Mouse (Mus musculus): ENCODE results near the gene Myh2. TPM values are rescaled to one million over a fixed set of nuclear protein-coding genes. Genes with fewer than 3 reads are reported as not detected.

The Myh2 gene
- polyA plus RNA-seq, 1 experiment from 2014 or later, result 0.04 TPM

GRCm38 (mm10) chr11:67148286-67149012, 22.4 kb upstream of the Myh2 start:
- no peaks in the 10 kb centered on the region for H3K36me3 ChIP-seq (ENCODE audit: control insufficient read depth, insufficient read depth, low read length)
- DNase-seq (ENCODE audit: low spot score) (no peak), ATAC-seq (ENCODE audit: insufficient read depth, low FRiP score, low TSS enrichment) (no peak)
- 93% methylated on average over 4 of the region's 4 CpGs for WGBS
- H3K9ac ChIP-seq (ENCODE audit: low read length), result no peak overlapping the region
- H3K4me3 ChIP-seq (ENCODE audit: low read depth, low read length), result no peak overlapping the region
- H3K4me1 ChIP-seq (ENCODE audit: control insufficient read depth, insufficient read depth, low read length), result no peaks in the 10 kb centered on the region
- no peak overlapping the region for H3K27ac ChIP-seq (ENCODE audit: low read depth, low read length)
- no peaks in the 10 kb centered on the region for H3K27me3 ChIP-seq (ENCODE audit: control insufficient read depth, insufficient read depth, low read length)
- no peak overlapping the region for H3K4me2 ChIP-seq (ENCODE audit: low read depth)
- H3K9me3 ChIP-seq (ENCODE audit: control insufficient read depth, low read length), result no peaks in the 10 kb centered on the region

- no peak for DNase-seq (ENCODE audit: low spot score)
- Histone ChIP-seq H3K9me3 (ENCODE audit: control insufficient read depth, low read length) (no peaks in the 10 kb centered on the region), H3K9ac (ENCODE audit: low read length) (no peak overlapping the region), H3K4me1 (ENCODE audit: control insufficient read depth, insufficient read depth, low read length) (no peaks in the 10 kb centered on the region), H3K4me2 (ENCODE audit: low read depth) (no peak overlapping the region), H3K36me3 (ENCODE audit: control insufficient read depth, insufficient read depth, low read length) (no peaks in the 10 kb centered on the region), H3K4me3 (ENCODE audit: low read depth, low read length) (no peak overlapping the region), H3K27me3 (ENCODE audit: control insufficient read depth, insufficient read depth, low read length) (no peaks in the 10 kb centered on the region), H3K27ac (ENCODE audit: low read depth, low read length) (no peak overlapping the region)
- ATAC-seq (ENCODE audit: insufficient read depth, low FRiP score, low TSS enrichment), result no peak
- 81% methylated on average over 2 of the region's 2 CpGs for WGBS
Observed at GRCm38 (mm10) chr11:67150237-67150636, 20.6 kb upstream of the Myh2 start.

DNA sequence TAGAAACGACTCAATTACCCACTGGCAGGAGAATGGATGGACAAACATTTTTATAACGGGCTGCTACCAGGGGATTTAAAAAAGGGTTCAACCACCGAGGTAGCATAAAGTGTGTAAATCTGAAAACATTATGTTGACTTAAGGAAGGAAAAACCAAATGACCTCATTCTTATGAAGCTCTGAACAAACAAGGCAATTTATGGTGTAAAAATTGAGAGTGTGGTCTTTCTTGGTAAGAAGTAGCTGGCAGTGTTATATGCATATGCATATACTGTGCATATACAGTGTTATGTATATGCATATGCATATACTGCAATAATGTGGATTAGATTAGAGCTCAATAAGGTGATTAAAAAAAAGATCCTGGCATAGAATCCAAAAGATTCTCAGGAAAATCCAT, 19.7 kb upstream of the Myh2 start:
- DNase-seq (ENCODE audit: low spot score) (no peak), ATAC-seq (ENCODE audit: insufficient read depth, low FRiP score, low TSS enrichment) (no peak)
- no peak overlapping the region for H3K9ac ChIP-seq (ENCODE audit: low read length)
- H3K27me3 ChIP-seq (ENCODE audit: control insufficient read depth, insufficient read depth, low read length), result no peaks in the 10 kb centered on the region
- no peak overlapping the region for H3K4me3 ChIP-seq (ENCODE audit: low read depth, low read length)
- H3K9me3 ChIP-seq (ENCODE audit: control insufficient read depth, low read length), result no peaks in the 10 kb centered on the region
- 83% methylated on average over 3 of the region's 3 CpGs for WGBS
- H3K4me2 ChIP-seq (ENCODE audit: low read depth), result no peak overlapping the region
- no peaks in the 10 kb centered on the region for H3K4me1 ChIP-seq (ENCODE audit: control insufficient read depth, insufficient read depth, low read length)
- no peak overlapping the region for H3K27ac ChIP-seq (ENCODE audit: low read depth, low read length)
- H3K36me3 ChIP-seq (ENCODE audit: control insufficient read depth, insufficient read depth, low read length), result no peaks in the 10 kb centered on the region

DNA sequence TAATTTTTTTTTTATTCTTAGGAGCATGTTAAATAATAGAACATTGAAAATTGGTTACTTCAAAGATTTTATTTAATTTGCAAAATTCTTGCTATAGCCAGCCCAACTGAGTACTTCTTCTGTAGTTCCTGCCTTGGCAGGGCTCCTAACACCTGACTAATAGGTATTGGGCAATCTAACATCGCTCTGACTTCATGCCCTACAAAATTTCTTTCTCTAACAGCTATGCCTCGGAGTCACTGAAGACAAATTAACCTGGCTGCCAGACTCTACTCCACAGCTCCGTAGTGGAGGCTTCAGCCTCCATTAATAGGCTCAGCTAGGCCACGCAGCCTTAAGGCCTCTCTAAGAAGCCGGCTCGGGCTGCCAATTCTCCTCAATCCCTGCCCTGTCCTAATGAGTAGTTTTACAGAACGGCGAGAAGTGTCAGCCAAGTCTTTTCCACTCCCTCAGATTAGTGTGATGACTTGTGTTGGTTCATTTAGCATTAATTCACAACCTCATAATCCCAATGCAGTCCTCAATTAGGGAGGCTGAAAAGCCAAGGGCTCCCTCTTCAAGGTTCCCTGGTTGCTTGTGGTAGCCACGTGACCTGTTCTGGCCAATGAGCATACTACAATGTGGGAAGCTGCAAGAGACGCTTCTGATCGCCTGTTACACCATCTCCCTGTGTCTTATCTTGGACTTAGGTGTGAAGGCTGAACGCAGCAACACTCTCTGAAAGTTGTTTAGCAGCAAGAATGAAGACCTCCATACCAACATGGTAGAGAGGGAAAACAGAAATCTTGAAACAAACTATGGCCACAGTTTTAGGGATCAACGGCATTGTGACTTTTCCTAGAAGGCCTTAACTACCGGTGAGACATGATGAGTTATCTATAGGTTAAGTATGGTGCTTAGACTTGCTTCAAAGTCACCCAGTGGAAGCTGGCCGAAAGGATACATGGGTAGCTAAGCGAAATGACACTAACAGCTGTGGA, 18.9 kb upstream of the Myh2 start:
- no peak for DNase-seq (ENCODE audit: low spot score)
- H3K27me3 ChIP-seq (ENCODE audit: control insufficient read depth, insufficient read depth, low read length), result no peaks in the 10 kb centered on the region
- 90% methylated on average over 16 of the region's 16 CpGs for WGBS

GRCm38 (mm10) chr11:67153123-67153522, 17.7 kb upstream of the Myh2 start:
- H3K4me2 ChIP-seq (ENCODE audit: low read depth), result no peak overlapping the region
- H3K9me3 ChIP-seq (ENCODE audit: control insufficient read depth, low read length), result no peaks in the 10 kb centered on the region
- no peak overlapping the region for H3K27ac ChIP-seq (ENCODE audit: low read depth, low read length)
- DNase-seq (ENCODE audit: low spot score) (no peak), ATAC-seq (ENCODE audit: insufficient read depth, low FRiP score, low TSS enrichment) (no peak)
- no peaks in the 10 kb centered on the region for H3K27me3 ChIP-seq (ENCODE audit: control insufficient read depth, insufficient read depth, low read length)
- no peak overlapping the region for H3K4me3 ChIP-seq (ENCODE audit: low read depth, low read length)
- H3K36me3 ChIP-seq (ENCODE audit: control insufficient read depth, insufficient read depth, low read length), result no peaks in the 10 kb centered on the region
- H3K9ac ChIP-seq (ENCODE audit: low read length), result no peak overlapping the region
- 34% methylated on average over 1 of the region's 1 CpGs for WGBS
- no peaks in the 10 kb centered on the region for H3K4me1 ChIP-seq (ENCODE audit: control insufficient read depth, insufficient read depth, low read length)

More for the DNA sequence above, 18.9 kb upstream of the Myh2 start:
- Histone ChIP-seq H3K36me3 (ENCODE audit: control insufficient read depth, insufficient read depth, low read length) (no peaks in the 10 kb centered on the region), H3K27ac (ENCODE audit: low read depth, low read length) (no peak overlapping the region), H3K4me2 (ENCODE audit: low read depth) (no peak overlapping the region), H3K4me3 (ENCODE audit: low read depth, low read length) (no peak overlapping the region), H3K9ac (ENCODE audit: low read length) (no peak overlapping the region), H3K4me1 (ENCODE audit: control insufficient read depth, insufficient read depth, low read length) (no peaks in the 10 kb centered on the region), H3K9me3 (ENCODE audit: control insufficient read depth, low read length) (no peaks in the 10 kb centered on the region)
- no peak for ATAC-seq (ENCODE audit: insufficient read depth, low FRiP score, low TSS enrichment)

GRCm38 (mm10) chr11:67153843-67154242, 17.0 kb upstream of the Myh2 start:
- H3K4me2 ChIP-seq (ENCODE audit: low read depth), result no peak overlapping the region
- no peak overlapping the region for H3K27ac ChIP-seq (ENCODE audit: low read depth, low read length)
- no peak overlapping the region for H3K4me3 ChIP-seq (ENCODE audit: low read depth, low read length)
- no peaks in the 10 kb centered on the region for H3K36me3 ChIP-seq (ENCODE audit: control insufficient read depth, insufficient read depth, low read length)
- no peaks in the 10 kb centered on the region for H3K4me1 ChIP-seq (ENCODE audit: control insufficient read depth, insufficient read depth, low read length)
- no peaks in the 10 kb centered on the region for H3K27me3 ChIP-seq (ENCODE audit: control insufficient read depth, insufficient read depth, low read length)
- ATAC-seq (ENCODE audit: insufficient read depth, low FRiP score, low TSS enrichment), result no peak
- WGBS, result 79% methylated on average over 1 of the region's 1 CpGs
- H3K9ac ChIP-seq (ENCODE audit: low read length), result no peak overlapping the region
- no peaks in the 10 kb centered on the region for H3K9me3 ChIP-seq (ENCODE audit: control insufficient read depth, low read length)
- DNase-seq (ENCODE audit: low spot score), result no peak

- DNase-seq (ENCODE audit: low spot score) (no peak), ATAC-seq (ENCODE audit: insufficient read depth, low FRiP score, low TSS enrichment) (no peak)
- no peaks in the 10 kb centered on the region for H3K36me3 ChIP-seq (ENCODE audit: control insufficient read depth, insufficient read depth, low read length)
- no peak overlapping the region for H3K9ac ChIP-seq (ENCODE audit: low read length)
- H3K4me3 ChIP-seq (ENCODE audit: low read depth, low read length), result no peak overlapping the region
- no peaks in the 10 kb centered on the region for H3K4me1 ChIP-seq (ENCODE audit: control insufficient read depth, insufficient read depth, low read length)
- no peaks in the 10 kb centered on the region for H3K9me3 ChIP-seq (ENCODE audit: control insufficient read depth, low read length)
- no peak overlapping the region for H3K4me2 ChIP-seq (ENCODE audit: low read depth)
- 85% methylated on average over 2 of the region's 2 CpGs for WGBS
- no peak overlapping the region for H3K27ac ChIP-seq (ENCODE audit: low read depth, low read length)
- H3K27me3 ChIP-seq (ENCODE audit: control insufficient read depth, insufficient read depth, low read length), result no peaks in the 10 kb centered on the region
Observed at GRCm38 (mm10) chr11:67155650-67156049, 15.2 kb upstream of the Myh2 start.

- no peak overlapping the region for H3K9ac ChIP-seq (ENCODE audit: low read length)
- no peaks in the 10 kb centered on the region for H3K9me3 ChIP-seq (ENCODE audit: control insufficient read depth, low read length)
- no peaks in the 10 kb centered on the region for H3K4me1 ChIP-seq (ENCODE audit: control insufficient read depth, insufficient read depth, low read length)
- no peak overlapping the region for H3K4me3 ChIP-seq (ENCODE audit: low read depth, low read length)
- WGBS, result 85% methylated on average over 3 of the region's 3 CpGs
- DNase-seq (ENCODE audit: low spot score) (no peak), ATAC-seq (ENCODE audit: insufficient read depth, low FRiP score, low TSS enrichment) (no peak)
- H3K36me3 ChIP-seq (ENCODE audit: control insufficient read depth, insufficient read depth, low read length), result no peaks in the 10 kb centered on the region
- H3K27me3 ChIP-seq (ENCODE audit: control insufficient read depth, insufficient read depth, low read length), result no peaks in the 10 kb centered on the region
- no peak overlapping the region for H3K4me2 ChIP-seq (ENCODE audit: low read depth)
- H3K27ac ChIP-seq (ENCODE audit: low read depth, low read length), result no peak overlapping the region
Observed at GRCm38 (mm10) chr11:67160131-67160530, 10.7 kb upstream of the Myh2 start.

Measured in neural tube, embryonic 11.5 days (tissue).